Mouse (Mus musculus): Measurements from ENCODE around the gene Phactr3. TPM values are rescaled to one million over a fixed set of nuclear protein-coding genes. Genes with fewer than 3 reads are reported as not detected.

The Phactr3 gene
- total and polyA plus RNA-seq, 2 experiments from 2014 or later = 97.8 to 152 TPM

- TF ChIP-seq CTCF (IDR thresholded peaks at IDR 0.05; ENCODE audit: low read depth) = no peak
- no peaks in the 10 kb centered on the region for H3K9me3 ChIP-seq (ENCODE audit: low read length)
- no peak overlapping the region for H3K9ac ChIP-seq
- no peak overlapping the region for H3K4me3 ChIP-seq (ENCODE audit: low read depth, low read length)
- H3K4me1 ChIP-seq (ENCODE audit: insufficient read depth) = no peaks in the 10 kb centered on the region
- WGBS = 81% methylated on average over 3 of the region's 3 CpGs
- H3K36me3 ChIP-seq (ENCODE audit: insufficient read depth) = no peaks in the 10 kb centered on the region
- no peak overlapping the region for H3K4me2 ChIP-seq (ENCODE audit: low read depth)
- ATAC-seq = no peak
- H3K27me3 ChIP-seq (ENCODE audit: insufficient read depth, low read length) = no peaks in the 10 kb centered on the region
- no peak overlapping the region for H3K27ac ChIP-seq (ENCODE audit: low read depth, low read length)
- DNase-seq = no peak
Measured at GRCm38 (mm10) chr2:178242996-178243395, 124.2 kb downstream of the Phactr3 start.

- Histone ChIP-seq H3K9ac (no peak overlapping the region), H3K4me1 (ENCODE audit: insufficient read depth) (no peaks in the 10 kb centered on the region), H3K36me3 (ENCODE audit: insufficient read depth) (no peaks in the 10 kb centered on the region), H3K9me3 (ENCODE audit: low read length) (no peaks in the 10 kb centered on the region), H3K27ac (ENCODE audit: low read depth, low read length) (no peak overlapping the region), H3K4me3 (ENCODE audit: low read depth, low read length) (no peak overlapping the region), H3K4me2 (ENCODE audit: low read depth) (no peak overlapping the region), H3K27me3 (ENCODE audit: insufficient read depth, low read length) (no peaks in the 10 kb centered on the region)
- no peak for TF ChIP-seq CTCF (IDR thresholded peaks at IDR 0.05; ENCODE audit: low read depth)
- DNase-seq = no peak
- 81% methylated on average over 1 of the region's 1 CpGs for WGBS
- no peak for ATAC-seq
Measured at GRCm38 (mm10) chr2:178244866-178245265, 126.1 kb downstream of the Phactr3 start.

GRCm38 (mm10) chr2:178245841-178246240, 127.1 kb downstream of the Phactr3 start:
- Histone ChIP-seq H3K9me3 (ENCODE audit: low read length) (no peaks in the 10 kb centered on the region), H3K4me2 (ENCODE audit: low read depth) (no peak overlapping the region), H3K36me3 (ENCODE audit: insufficient read depth) (no peaks in the 10 kb centered on the region), H3K27me3 (ENCODE audit: insufficient read depth, low read length) (no peaks in the 10 kb centered on the region), H3K27ac (ENCODE audit: low read depth, low read length) (no peak overlapping the region), H3K9ac (no peak overlapping the region), H3K4me1 (ENCODE audit: insufficient read depth) (no peaks in the 10 kb centered on the region), H3K4me3 (ENCODE audit: low read depth, low read length) (no peak overlapping the region)
- ATAC-seq (no peak), DNase-seq (no peak)
- no peak for TF ChIP-seq CTCF (IDR thresholded peaks at IDR 0.05; ENCODE audit: low read depth)
- WGBS = 88% methylated on average over 5 of the region's 5 CpGs

GRCm38 (mm10) chr2:178246767-178247166, 128.0 kb downstream of the Phactr3 start:
- no peak overlapping the region for H3K27ac ChIP-seq (ENCODE audit: low read depth, low read length)
- no peaks in the 10 kb centered on the region for H3K27me3 ChIP-seq (ENCODE audit: insufficient read depth, low read length)
- no peaks in the 10 kb centered on the region for H3K4me1 ChIP-seq (ENCODE audit: insufficient read depth)
- no peak overlapping the region for H3K4me2 ChIP-seq (ENCODE audit: low read depth)
- no peak overlapping the region for H3K4me3 ChIP-seq (ENCODE audit: low read depth, low read length)
- WGBS = 47% methylated on average over 4 of the region's 4 CpGs
- no peaks in the 10 kb centered on the region for H3K36me3 ChIP-seq (ENCODE audit: insufficient read depth)
- no peak overlapping the region for H3K9ac ChIP-seq
- DNase-seq = peak; percentile 18
- peak; percentile 51 for TF ChIP-seq CTCF (IDR thresholded peaks at IDR 0.05; ENCODE audit: low read depth)
- H3K9me3 ChIP-seq (ENCODE audit: low read length) = no peaks in the 10 kb centered on the region
- peak; percentile 28; the same call in 1 of the 2 replicates for ATAC-seq

- WGBS = 76% methylated on average over 8 of the region's 8 CpGs
- Histone ChIP-seq H3K27ac (ENCODE audit: low read depth, low read length) (no peak overlapping the region), H3K4me2 (ENCODE audit: low read depth) (no peak overlapping the region), H3K9me3 (ENCODE audit: low read length) (no peaks in the 10 kb centered on the region), H3K9ac (no peak overlapping the region), H3K4me3 (ENCODE audit: low read depth, low read length) (no peak overlapping the region), H3K36me3 (ENCODE audit: insufficient read depth) (no peaks in the 10 kb centered on the region), H3K27me3 (ENCODE audit: insufficient read depth, low read length) (no peaks in the 10 kb centered on the region), H3K4me1 (ENCODE audit: insufficient read depth) (no peaks in the 10 kb centered on the region)
- TF ChIP-seq CTCF (IDR thresholded peaks at IDR 0.05; ENCODE audit: low read depth) = peak; percentile 36; the same call in 1 of the 2 replicates
- DNase-seq (no peak), ATAC-seq (no peak)
Measured at GRCm38 (mm10) chr2:178247274-178247673, 128.5 kb downstream of the Phactr3 start.

- ATAC-seq = peak; percentile 83
- 3% methylated on average over 3 of the region's 3 CpGs for WGBS
- Histone ChIP-seq H3K4me2 (ENCODE audit: low read depth) (no peak overlapping the region), H3K9ac (no peak overlapping the region), H3K9me3 (ENCODE audit: low read length) (no peaks in the 10 kb centered on the region), H3K27ac (ENCODE audit: low read depth, low read length) (no peak overlapping the region), H3K4me1 (ENCODE audit: insufficient read depth) (0 out of 2 replicates have a peak, but pooled peaks cover 5% of the 10 kb centered on the region), H3K27me3 (ENCODE audit: insufficient read depth, low read length) (no peaks in the 10 kb centered on the region), H3K4me3 (ENCODE audit: low read depth, low read length) (no peak overlapping the region), H3K36me3 (ENCODE audit: insufficient read depth) (peaks cover 9% of the 10 kb centered on the region)
- no peak for TF ChIP-seq CTCF (IDR thresholded peaks at IDR 0.05; ENCODE audit: low read depth)
- DNase-seq = peak; percentile 31
Measured at GRCm38 (mm10) chr2:178257117-178257825, 138.5 kb downstream of the Phactr3 start.

GRCm38 (mm10) chr2:178257986-178258555, 139.3 kb downstream of the Phactr3 start:
- H3K9me3 ChIP-seq (ENCODE audit: low read length) = no peaks in the 10 kb centered on the region
- no peak overlapping the region for H3K4me3 ChIP-seq (ENCODE audit: low read depth, low read length)
- H3K36me3 ChIP-seq (ENCODE audit: insufficient read depth) = peaks cover 9% of the 10 kb centered on the region
- H3K27ac ChIP-seq (ENCODE audit: low read depth, low read length) = no peak overlapping the region
- DNase-seq (no peak), ATAC-seq (no peak)
- no peaks in the 10 kb centered on the region for H3K27me3 ChIP-seq (ENCODE audit: insufficient read depth, low read length)
- 0 out of 2 replicates have a peak, but pooled peaks cover 5% of the 10 kb centered on the region for H3K4me1 ChIP-seq (ENCODE audit: insufficient read depth)
- TF ChIP-seq CTCF (IDR thresholded peaks at IDR 0.05; ENCODE audit: low read depth) = no peak
- 9% methylated on average over 1 of the region's 2 CpGs for WGBS
- H3K4me2 ChIP-seq (ENCODE audit: low read depth) = no peak overlapping the region
- H3K9ac ChIP-seq = no peak overlapping the region

All from forebrain, postnatal 0 days (tissue).